Mouse (Mus musculus) layer of hippocampus, adult 18-20 months (tissue): ENCODE measurements around the gene Wwox. TPM values are rescaled to one million over a fixed set of nuclear protein-coding genes. Genes with fewer than 3 reads are reported as not detected.

Experiments used
- DNase-seq, 2 experiments: peaks; one replicate each; pipeline ENCODE4 v3.0.0; 2022; ENCODE audit warnings: low spot score in 2 of 2
- total RNA-seq, 2 experiments: library from RNA; stranded (reverse); gene quantifications; 2 replicates each; pipeline ENCODE4 v1.2.3; 2021

The Wwox gene
- total RNA-seq, 2 experiments from 2014 or later: 14.9 to 15.3 TPM

DNA sequence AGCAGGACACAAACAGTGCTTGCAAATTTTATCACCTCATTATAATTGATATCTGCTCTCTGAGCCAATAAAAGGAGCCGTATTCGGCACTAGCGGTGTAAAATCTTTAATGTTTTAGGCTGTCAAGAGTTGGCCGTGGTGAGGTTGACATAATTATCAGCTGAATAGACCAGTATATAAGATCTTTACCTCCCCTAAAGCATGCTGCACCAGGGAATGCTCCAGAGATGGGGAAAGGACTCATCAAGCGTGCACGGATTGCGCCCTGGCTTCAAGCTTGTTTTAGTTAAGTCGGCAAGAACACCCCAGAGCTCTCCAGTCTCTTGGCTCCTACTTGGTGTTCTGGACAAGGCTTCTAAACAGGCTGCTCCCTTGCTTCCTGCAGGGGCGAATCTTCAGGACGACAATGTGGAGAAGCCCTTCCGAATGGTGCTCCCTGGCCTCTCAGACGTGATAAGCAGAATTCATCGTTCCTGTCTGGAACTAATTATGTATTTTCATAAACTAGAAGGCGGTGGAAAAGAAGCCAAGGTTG, 760.2 kb downstream of the Wwox start:
- no peak for DNase-seq

- no peak for DNase-seq
These were observed 762.3 kb downstream of the Wwox start for GRCm38 (mm10) chr8:115201726-115202125.

GRCm38 (mm10) chr8:115207480-115207879, 768.0 kb downstream of the Wwox start:
- no peak for DNase-seq

GRCm38 (mm10) chr8:115208415-115209192, 769.1 kb downstream of the Wwox start:
- DNase-seq: no peak

GRCm38 (mm10) chr8:115210014-115210413, 770.6 kb downstream of the Wwox start:
- DNase-seq: no peak

DNA sequence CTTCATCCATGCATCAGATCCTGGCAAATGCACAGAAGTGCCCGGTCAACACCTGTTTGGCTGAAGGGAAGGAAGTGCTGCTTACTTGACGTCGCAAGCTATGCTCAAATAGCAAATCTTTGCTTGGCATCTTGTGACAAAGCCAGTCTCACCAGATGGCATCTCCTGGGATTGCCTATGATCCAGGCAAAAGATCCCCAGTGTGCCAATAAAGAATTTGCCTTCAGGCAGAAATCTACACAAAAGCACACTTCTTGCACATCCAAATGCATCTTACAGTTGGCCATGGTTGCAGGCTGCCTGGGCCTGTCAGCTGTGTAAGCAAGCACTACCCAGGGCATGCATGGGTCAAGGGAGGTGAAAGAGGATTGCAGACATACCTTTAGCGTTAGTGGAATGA, 773.7 kb downstream of the Wwox start:
- DNase-seq: peak in 1 of 2 experiments; percentile 13

DNA sequence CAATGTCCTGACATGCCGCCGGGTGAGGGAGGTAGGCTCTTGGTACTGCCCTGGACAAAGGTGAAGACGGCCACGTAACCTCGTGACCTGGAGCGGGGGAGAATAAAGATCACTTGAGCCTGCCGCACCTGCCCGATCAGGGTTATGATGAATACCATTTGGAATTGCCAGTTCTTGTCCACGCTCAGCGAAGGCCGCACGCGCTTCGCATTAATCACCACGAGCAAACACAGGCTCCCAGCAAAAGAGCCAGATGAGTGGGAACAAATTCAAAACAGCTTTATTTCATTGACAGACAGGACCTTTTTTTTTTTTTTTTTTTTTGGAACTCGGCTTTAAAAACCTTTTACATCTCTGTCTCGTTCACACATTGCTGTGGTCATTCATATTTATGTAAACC, 775.4 kb downstream of the Wwox start:
- DNase-seq: no peak

DNA sequence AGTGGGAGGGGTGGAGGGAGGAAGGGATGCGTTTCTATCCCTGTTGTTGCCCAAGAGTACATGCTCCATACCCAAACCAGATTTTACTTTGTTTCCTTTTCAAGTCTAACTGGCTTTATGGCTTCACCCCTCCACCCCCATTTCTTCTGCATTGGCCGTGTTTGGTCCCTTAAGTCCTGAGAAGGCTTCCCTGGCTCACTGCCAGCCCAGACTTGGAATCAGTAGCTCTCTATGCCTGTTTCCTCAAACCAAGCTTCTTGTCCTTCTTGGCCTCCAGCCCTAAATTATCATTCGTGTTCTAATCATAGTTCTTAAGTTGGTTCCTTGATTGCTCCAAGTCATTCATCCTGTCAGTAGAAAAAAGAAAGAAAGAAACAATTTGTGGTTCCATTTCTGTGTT, 777.3 kb downstream of the Wwox start:
- DNase-seq: no peak

- DNase-seq: no peak
These were observed 783.1 kb downstream of the Wwox start for GRCm38 (mm10) chr8:115222545-115222944.

GRCm38 (mm10) chr8:115226781-115227583, 787.5 kb downstream of the Wwox start:
- no peak for DNase-seq

- DNase-seq: no peak
These were observed 789.4 kb downstream of the Wwox start for GRCm38 (mm10) chr8:115228903-115229302.

DNA sequence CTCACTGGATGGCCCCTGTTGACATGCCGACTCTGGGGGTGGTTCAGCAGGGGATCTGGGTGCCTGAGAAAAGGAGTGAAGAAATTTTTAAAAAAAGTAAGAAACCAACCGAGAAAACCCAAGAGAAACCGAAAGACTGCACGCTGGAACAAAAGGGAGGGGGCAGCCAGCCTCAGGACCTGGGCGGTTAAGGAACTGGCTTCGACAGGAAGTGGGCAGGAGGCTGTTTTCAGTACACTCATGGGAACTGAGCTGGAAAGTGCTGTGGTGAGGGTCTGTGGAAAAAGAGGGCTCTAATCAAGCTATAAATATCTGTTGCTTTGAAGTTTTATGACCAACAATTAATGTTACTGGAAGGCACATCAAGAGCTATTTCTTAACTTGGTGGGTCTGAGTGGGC, 794.6 kb downstream of the Wwox start:
- DNase-seq: no peak

DNA sequence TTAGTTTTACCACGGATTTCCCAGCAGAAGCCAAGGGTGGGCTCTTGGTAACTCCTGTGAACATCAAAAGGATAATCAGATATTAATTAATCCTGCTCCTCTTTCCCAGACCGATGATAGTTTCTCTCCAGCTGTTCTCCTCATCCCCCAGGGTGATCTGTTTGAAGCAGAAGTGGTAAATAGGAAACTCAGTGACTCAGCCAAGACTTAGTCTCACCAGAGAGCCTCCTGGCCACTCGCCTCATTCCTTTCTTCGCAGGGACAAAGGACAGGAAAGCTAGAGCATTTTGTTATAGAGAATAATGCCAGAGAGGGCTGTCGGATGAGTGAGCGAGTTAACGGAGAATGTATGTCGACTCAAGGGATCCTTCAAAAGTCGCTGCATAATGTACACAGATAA, 798.1 kb downstream of the Wwox start:
- no peak for DNase-seq

DNA sequence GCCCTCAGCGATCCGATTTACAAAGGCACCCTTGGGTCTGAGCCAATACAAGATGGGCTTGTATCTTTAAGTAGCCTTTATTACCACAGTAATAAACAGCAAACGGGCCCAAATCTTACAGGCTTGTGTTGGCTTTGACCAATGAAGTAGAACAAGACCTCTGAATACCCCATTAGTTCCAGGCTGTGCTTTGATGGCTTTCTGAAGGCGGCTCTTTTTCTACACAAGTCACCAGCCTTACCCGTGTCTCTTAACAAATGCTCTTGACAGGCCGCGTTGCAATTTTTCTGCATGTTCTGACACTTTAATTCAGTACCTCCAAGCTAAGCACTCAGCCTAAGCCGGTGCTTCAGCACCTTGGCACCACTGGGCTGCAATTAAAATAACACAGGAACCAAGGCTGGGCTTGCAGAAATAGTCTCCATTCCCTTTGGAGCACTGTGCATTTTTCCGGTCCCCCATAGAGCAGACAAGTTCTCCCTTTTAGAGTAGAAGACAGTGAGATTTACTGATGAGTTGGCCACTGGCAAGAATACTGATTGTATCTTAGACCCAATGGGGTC, 804.1 kb downstream of the Wwox start:
- DNase-seq: no peak

DNA sequence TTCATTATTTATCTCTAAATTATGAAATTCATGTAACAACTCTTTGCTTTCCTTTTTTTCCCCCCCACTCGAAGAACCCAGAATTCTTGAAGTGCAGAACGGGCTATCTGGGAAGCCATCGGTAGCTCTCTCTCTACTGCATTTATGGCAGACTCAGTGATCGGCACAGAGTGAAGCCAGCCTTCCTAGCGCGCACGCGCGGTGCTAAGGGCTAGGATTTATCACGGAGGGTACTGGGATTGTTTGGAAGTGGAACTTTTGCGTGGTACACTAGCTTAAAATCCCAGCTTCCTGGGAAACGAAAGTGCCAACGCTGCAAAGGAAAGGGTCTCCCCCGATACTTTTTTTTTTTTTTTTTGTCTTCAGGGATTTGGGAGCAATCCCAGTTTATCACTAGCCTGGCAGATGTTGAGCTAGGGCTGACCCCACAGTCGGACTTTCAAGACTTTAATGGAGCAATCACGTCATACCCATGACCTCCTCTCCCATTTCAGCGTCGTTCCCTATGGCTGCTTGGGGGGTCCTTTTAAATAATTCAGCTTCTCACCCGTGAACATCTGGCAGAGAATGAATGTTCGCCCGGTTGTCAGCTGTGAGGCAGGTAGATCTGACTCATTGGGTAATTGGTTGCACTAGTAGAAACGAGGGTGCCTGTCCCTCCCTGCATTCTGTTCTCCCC, 810.4 kb downstream of the Wwox start:
- DNase-seq: peak in 1 of 2 experiments; percentile 23

DNA sequence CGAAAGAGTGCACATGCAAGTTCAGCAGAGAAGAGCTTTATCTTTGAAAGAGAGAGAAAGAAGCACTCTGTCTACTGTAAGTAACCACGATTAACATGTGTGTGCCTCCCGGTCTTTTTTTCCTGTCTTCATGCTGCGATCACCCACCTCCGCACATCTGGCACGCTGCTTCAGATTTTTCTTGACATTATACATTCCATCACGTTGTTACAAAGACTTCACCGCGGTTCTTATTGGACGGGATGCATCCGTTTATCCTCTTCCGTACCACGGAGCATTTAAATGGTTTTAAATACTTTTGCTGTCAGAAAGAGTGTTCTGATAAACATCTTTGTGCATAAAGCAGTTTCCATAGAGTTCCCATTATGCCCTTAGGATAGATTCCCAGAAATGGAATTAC, 816.1 kb downstream of the Wwox start:
- no peak for DNase-seq

- DNase-seq: no peak
These were observed 818.0 kb downstream of the Wwox start for GRCm38 (mm10) chr8:115257417-115257816.

GRCm38 (mm10) chr8:115259806-115260205, 820.4 kb downstream of the Wwox start:
- no peak for DNase-seq

- DNase-seq: no peak
These were observed 827.7 kb downstream of the Wwox start for GRCm38 (mm10) chr8:115267196-115267595.

GRCm38 (mm10) chr8:115269601-115270000, 830.1 kb downstream of the Wwox start:
- no peak for DNase-seq

GRCm38 (mm10) chr8:115273976-115274375, 834.5 kb downstream of the Wwox start:
- no peak for DNase-seq
